Mouse (Mus musculus) embryonic facial prominence, embryonic 14.5 days (tissue): ENCODE measurements around the gene Lpcat2. TPM values are rescaled to one million over a fixed set of nuclear protein-coding genes. Genes with fewer than 3 reads are reported as not detected.
A peak's percentile ranks its signal among the peaks of the same experiment; 100 is the strongest.

Experiments
- ATAC-seq: fragments of 200-750 bp; cut with Nextera tagmentation; 2 replicates; pipeline ENCODE4 v1.8.0; 2017; ENCODE audit warnings: low read depth, moderate number of reproducible peaks, moderate TSS enrichment
- DNase-seq: peaks from one replicate; pipeline ENCODE4 v3.0.0-alpha.2; 2015; ENCODE audit warnings: low spot score
- H3K27ac ChIP-seq: fragments of 300-500 bp; sonication (generic); replicated peaks from 2 replicates; pipeline ENCODE4 v1.5.1; 2014; ENCODE audit warnings: low read depth, mild to moderate bottlenecking, low read length, moderate library complexity
- H3K27me3 ChIP-seq: fragments of 300-500 bp; sonication (generic); replicated peaks from 2 replicates; pipeline ENCODE4 v1.6.1; 2014; ENCODE audit warnings: low read length; ENCODE audit not compliant: control insufficient read depth, insufficient read depth
- H3K36me3 ChIP-seq: fragments of 300-500 bp; sonication (generic); 2 replicates; pipeline ENCODE4 v1.6.1; 2014; ENCODE audit warnings: low read length, mixed read lengths; ENCODE audit not compliant: control insufficient read depth, insufficient read depth
- H3K4me1 ChIP-seq: fragments of 300-500 bp; sonication (generic); 2 replicates; pipeline ENCODE4 v1.6.1; 2014; ENCODE audit warnings: antibody characterized with exemption, low read length; ENCODE audit not compliant: control insufficient read depth, insufficient read depth
- H3K4me2 ChIP-seq: fragments of 300-500 bp; sonication (generic); 2 replicates; pipeline ENCODE4 v1.6.1; 2014; ENCODE audit warnings: low read depth, mild to moderate bottlenecking, low read length, moderate library complexity, mixed read lengths
- H3K4me3 ChIP-seq: fragments of 300-500 bp; sonication (generic); 2 replicates; pipeline ENCODE4 v1.5.1; 2014; ENCODE audit warnings: low read depth, mild to moderate bottlenecking, low read length
- H3K9ac ChIP-seq: fragments of 300-500 bp; sonication (generic); 2 replicates; pipeline ENCODE4 v1.6.1; 2014; ENCODE audit warnings: low read depth, mild to moderate bottlenecking, low read length, moderate library complexity, mixed read lengths
- H3K9me3 ChIP-seq: fragments of 300-500 bp; sonication (generic); 2 replicates; pipeline ENCODE4 v1.6.1; 2016; ENCODE audit warnings: low read length; ENCODE audit not compliant: control insufficient read depth
- WGBS: fragments of 180-500 bp; shearing (Covaris S2); extraction: QIAGEN DNeasy Blood & Tissue Kit; methylation state at CpG from one replicate; pipeline ENCODE4 v1.1.7; 2014; 5-methylcytosine and 5-hydroxymethylcytosine counted together
- polyA plus RNA-seq: library from polyadenylated mRNA; unstranded; fragments of >200 nt; fragmentation: Nextera tagmentation; extraction: Ambion mirVana; gene quantifications from 2 replicates; pipeline ENCODE4 v1.2.1, GENCODE M21; 2014

The Lpcat2 gene
- polyA plus RNA-seq, 1 experiment from 2014 or later, result 10.2 TPM

DNA sequence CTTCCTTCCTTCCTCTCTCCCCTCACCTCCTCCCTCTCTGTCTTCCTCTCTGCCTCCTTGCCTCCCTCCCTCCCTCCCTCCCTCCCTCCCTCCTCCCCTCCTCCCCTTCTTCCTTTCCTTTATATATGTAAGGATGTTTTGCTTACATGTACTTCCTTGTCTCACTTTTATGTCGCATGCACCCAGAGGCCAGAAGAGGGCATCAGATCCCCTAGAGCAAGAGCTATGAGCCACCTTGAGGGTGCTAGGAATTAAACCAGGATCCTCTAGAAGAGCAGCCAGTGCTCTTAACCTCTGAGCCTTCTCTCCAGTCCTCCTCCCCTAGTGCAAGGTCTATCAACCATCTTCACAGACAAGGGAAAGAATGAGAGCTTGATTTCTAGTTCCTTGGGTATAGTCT lies 40.9 kb downstream of the Lpcat2 start:
- H3K4me1 ChIP-seq, result no peaks in the 10 kb centered on the region
- no peaks in the 10 kb centered on the region for H3K27me3 ChIP-seq
- H3K36me3 ChIP-seq, result no peaks in the 10 kb centered on the region
- WGBS, result 89% methylated on average over 1 of the region's 1 CpGs
- ATAC-seq, result no peak
- H3K4me3 ChIP-seq, result no peak overlapping the region
- H3K9ac ChIP-seq, result no peak overlapping the region
- H3K27ac ChIP-seq, result no peak overlapping the region; the same call in 1 of the 2 replicates
- no peak overlapping the region for H3K4me2 ChIP-seq
- no peak for DNase-seq
- H3K9me3 ChIP-seq, result no peaks in the 10 kb centered on the region

DNA sequence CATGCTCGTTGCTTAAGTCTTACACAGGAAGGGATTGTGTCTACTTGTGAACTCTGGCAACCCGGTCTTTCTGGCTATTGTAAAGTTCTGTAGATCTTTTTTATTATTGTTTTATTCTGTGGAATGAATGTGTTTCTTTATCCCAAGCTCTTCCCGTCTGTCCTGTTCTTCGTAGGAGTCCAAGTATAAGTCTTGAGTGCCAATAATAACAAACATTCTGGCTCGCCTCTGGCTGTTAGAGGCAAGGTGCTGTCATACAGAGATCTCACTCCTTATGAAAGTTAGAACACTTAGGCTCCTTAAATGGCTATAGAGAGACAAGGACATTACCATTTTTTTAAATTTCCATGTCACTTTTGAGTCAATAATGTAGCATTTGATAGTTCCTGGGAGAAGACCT lies 41.5 kb downstream of the Lpcat2 start:
- Histone ChIP-seq H3K27me3 (no peaks in the 10 kb centered on the region), H3K9me3 (no peaks in the 10 kb centered on the region), H3K4me1 (no peaks in the 10 kb centered on the region), H3K36me3 (no peaks in the 10 kb centered on the region), H3K27ac (no peak overlapping the region), H3K4me3 (no peak overlapping the region), H3K9ac (no peak overlapping the region), H3K4me2 (no peak overlapping the region)
- 64% methylated on average over 5 of the region's 5 CpGs for WGBS
- DNase-seq, result peak; percentile 79
- no peak for ATAC-seq

DNA sequence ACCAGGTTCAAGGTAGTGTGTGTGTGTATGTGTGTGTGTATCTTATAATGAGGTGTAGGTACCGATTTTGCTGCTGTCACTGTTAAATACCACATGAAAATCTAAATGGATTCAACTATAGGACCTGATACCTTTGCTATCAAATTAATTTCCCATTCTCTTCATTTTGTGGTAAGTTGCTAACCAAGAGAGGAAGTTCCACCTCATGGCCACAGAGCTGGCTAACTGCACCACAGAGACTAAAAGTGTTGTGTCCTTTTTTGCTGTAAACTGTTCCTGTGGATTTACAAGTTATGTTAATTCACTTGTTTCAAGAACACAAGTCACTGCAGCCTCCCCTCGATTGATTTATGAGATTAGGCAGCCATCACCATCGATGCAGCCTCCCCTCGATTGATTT lies 42.7 kb downstream of the Lpcat2 start:
- WGBS, result 86% methylated on average over 4 of the region's 4 CpGs
- no peaks in the 10 kb centered on the region for H3K36me3 ChIP-seq
- DNase-seq (no peak), ATAC-seq (no peak)
- no peaks in the 10 kb centered on the region for H3K4me1 ChIP-seq
- no peak overlapping the region for H3K4me2 ChIP-seq
- H3K27me3 ChIP-seq, result no peaks in the 10 kb centered on the region
- no peak overlapping the region for H3K4me3 ChIP-seq
- H3K9me3 ChIP-seq, result no peaks in the 10 kb centered on the region
- no peak overlapping the region for H3K9ac ChIP-seq
- H3K27ac ChIP-seq, result no peak overlapping the region

DNA sequence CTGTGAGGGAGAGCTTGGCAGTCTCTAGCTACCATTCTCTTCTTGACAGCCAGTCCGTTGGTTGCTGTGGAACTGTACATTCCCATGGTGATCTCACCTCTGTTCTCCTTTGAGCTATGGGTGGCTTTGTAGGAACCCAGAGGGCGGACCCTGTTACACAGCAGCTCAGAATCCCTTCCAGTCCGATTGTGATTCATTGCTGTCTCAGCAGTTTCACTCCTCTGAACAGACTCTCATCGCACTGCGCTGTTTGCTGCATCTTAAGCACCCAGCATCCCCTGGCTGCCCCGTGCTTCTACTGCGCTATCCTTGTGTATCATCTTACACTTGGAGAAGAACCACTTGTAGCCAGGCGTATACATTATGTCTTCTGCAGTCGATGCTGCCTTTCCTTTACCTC lies 44.5 kb downstream of the Lpcat2 start:
- H3K4me1 ChIP-seq, result peaks cover 6% of the 10 kb centered on the region; the same call in 1 of the 2 replicates
- no peaks in the 10 kb centered on the region for H3K27me3 ChIP-seq
- H3K36me3 ChIP-seq, result no peaks in the 10 kb centered on the region
- WGBS, result 78% methylated on average over 9 of the region's 9 CpGs
- no peak overlapping the region for H3K9ac ChIP-seq
- H3K4me2 ChIP-seq, result no peak overlapping the region
- H3K27ac ChIP-seq, result no peak overlapping the region
- no peak overlapping the region for H3K4me3 ChIP-seq
- DNase-seq (no peak), ATAC-seq (no peak)
- no peaks in the 10 kb centered on the region for H3K9me3 ChIP-seq

DNA sequence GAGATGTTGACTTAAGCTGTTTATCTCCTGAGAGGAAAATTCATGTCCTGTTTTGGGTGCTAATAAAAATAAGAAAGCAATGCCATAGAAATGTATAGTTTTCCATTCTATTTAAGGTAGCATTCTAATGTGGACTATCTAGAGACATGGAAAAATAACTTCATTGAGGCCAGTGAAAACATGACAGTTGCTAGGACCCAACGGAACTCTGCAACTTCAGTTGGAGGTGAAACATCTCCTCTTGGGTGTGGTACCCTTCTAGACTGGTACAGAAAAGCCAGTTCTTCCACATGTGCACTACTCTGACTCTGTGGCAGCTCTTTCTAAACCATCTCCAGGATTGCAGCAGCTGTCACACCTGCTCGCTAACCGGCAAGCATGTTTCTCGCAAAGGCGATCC lies 46.0 kb downstream of the Lpcat2 start, which contains the start of gene Capns2:
Capns2 (plus strand) TSS at position 301 of the 400 bp plus-strand sequence.
- H3K36me3 ChIP-seq, result no peaks in the 10 kb centered on the region
- no peak for DNase-seq
- H3K4me2 ChIP-seq, result no peak within 1 kb of the TSS
- WGBS, result 80% methylated on average over 5 of the region's 5 CpGs
- H3K9ac ChIP-seq, result no peak within 1 kb of the TSS
- H3K4me1 ChIP-seq, result peaks cover 6% of the 10 kb centered on the region; the same call in 1 of the 2 replicates
- no peak for ATAC-seq
- no peaks in the 10 kb centered on the region for H3K9me3 ChIP-seq
- no peaks in the 10 kb centered on the region for H3K27me3 ChIP-seq
- H3K4me3 ChIP-seq, result no peak within 1 kb of the TSS
- no peak within 1 kb of the TSS for H3K27ac ChIP-seq

DNA sequence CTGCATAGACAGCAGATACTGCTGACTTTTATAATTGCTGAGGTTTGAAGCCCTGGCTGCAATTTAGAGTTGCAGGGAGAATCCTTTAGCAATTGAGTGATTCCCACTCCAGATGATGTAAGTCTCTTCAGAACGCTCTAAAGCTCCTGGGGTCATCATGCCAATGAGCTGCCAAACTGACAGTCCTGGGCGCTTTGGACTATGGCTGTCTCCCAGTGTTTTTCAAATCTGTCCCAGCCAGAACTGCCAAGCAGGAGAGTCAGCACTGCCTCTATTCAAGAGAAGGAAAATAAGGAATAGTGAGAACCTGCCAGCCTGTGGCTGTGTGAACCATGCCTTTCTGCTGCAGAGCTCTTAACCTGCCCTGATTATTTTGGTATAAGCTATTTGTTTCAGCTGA lies 47.8 kb downstream of the Lpcat2 start:
- no peak overlapping the region for H3K4me3 ChIP-seq
- peak overlapping the region; percentile 55 for H3K27ac ChIP-seq

DNA sequence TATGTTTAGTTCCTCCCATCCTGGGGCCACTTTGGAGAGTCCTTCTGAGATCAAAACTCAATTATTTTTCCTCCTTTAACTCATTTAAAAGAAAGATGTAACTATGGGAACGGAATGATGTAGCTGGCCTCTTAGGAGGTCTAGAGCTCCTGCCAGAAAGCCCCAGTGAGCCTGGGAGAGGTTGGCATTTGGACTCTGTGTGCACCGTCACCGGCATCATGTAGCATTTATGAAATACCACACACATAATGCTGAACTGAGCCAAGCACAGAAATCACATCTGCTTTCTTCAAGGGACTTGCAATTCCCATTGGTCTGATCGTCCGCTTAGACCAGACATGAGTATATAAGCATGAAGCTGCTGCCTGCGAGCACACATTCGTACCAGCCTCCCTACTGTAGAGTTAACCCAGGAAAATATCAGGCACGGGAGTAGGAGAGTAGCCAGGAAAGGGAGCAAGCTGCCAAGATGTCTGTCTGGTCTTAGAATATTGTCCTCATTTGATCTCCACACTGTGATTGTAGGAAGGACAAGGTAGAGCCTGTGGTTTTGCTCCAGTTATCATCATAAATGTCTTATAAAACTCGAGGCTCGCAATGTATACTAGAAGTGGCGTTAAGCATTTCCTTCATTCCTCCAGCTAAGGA lies 48.5 kb downstream of the Lpcat2 start:
- peak overlapping the region; percentile 55 for H3K27ac ChIP-seq
- H3K4me3 ChIP-seq, result no peak overlapping the region
- WGBS, result 73% methylated on average over 11 of the region's 11 CpGs
- H3K4me1 ChIP-seq, result peaks cover 6% of the 10 kb centered on the region; the same call in 1 of the 2 replicates
- ATAC-seq, result peak; percentile 67
- no peaks in the 10 kb centered on the region for H3K27me3 ChIP-seq
- H3K9ac ChIP-seq, result no peak overlapping the region
- DNase-seq, result peak; percentile 64
- no peak overlapping the region for H3K4me2 ChIP-seq
- no peaks in the 10 kb centered on the region for H3K9me3 ChIP-seq
- no peaks in the 10 kb centered on the region for H3K36me3 ChIP-seq

More for the DNA sequence above, 47.8 kb downstream of the Lpcat2 start:
- H3K27me3 ChIP-seq, result no peaks in the 10 kb centered on the region
- no peak overlapping the region for H3K9ac ChIP-seq
- no peaks in the 10 kb centered on the region for H3K36me3 ChIP-seq
- no peak overlapping the region for H3K4me2 ChIP-seq
- no peak for DNase-seq
- no peaks in the 10 kb centered on the region for H3K9me3 ChIP-seq
- no peak for ATAC-seq
- peaks cover 6% of the 10 kb centered on the region; the same call in 1 of the 2 replicates for H3K4me1 ChIP-seq
- WGBS, result 80% methylated on average over 2 of the region's 2 CpGs

DNA sequence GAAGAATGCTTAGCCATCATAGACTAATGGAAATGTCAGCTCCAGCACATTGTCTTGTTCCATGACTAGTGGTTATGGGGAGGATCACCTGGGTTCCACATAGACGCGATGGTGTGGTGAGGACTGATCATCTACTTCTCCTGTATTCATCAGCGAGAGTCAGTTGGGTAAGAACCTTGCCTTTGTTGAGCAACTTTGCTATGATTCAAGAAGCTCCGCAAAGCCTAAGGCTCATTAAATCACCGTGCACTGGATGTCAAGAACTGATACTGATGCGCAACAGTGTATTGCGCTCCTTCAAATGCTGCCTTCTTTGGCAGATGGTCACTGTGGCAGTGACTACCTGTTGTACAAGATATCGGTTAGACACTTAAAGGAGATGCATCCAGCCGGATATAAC lies 51.4 kb downstream of the Lpcat2 start:
- Histone ChIP-seq H3K9ac (no peak overlapping the region), H3K9me3 (no peaks in the 10 kb centered on the region), H3K4me2 (no peak overlapping the region), H3K36me3 (no peaks in the 10 kb centered on the region), H3K27me3 (no peaks in the 10 kb centered on the region), H3K27ac (no peak overlapping the region), H3K4me1 (peaks cover 6% of the 10 kb centered on the region; the same call in 1 of the 2 replicates), H3K4me3 (no peak overlapping the region)
- WGBS, result 94% methylated on average over 9 of the region's 9 CpGs
- ATAC-seq (no peak), DNase-seq (no peak)

DNA sequence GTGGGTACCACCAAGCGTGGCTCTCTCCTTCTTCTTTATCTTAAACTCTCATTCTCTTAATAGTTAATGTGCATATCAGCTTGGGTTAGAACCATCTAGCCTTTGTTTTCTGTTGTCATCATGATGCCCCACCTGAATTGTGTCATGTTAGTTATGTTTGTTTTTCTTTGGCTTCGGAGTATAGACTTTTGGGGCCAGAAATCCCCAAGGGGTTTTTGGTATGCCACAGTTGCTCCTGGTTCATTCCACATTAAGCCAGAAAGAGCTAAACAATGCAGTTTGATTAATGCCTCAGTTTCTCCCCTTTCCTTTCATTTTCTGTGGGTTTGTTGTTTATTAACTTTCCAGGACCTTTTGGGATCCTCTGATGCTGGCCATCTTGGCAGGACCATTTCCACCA lies 53.3 kb downstream of the Lpcat2 start:
- WGBS, result 74% methylated on average over 2 of the region's 2 CpGs
- Histone ChIP-seq H3K4me1 (0 out of 2 replicates have a peak, but pooled peaks cover 6% of the 10 kb centered on the region), H3K9ac (no peak overlapping the region), H3K9me3 (no peaks in the 10 kb centered on the region), H3K27me3 (no peaks in the 10 kb centered on the region), H3K4me2 (no peak overlapping the region), H3K27ac (no peak overlapping the region), H3K36me3 (no peaks in the 10 kb centered on the region), H3K4me3 (no peak overlapping the region)
- no peak for ATAC-seq
- DNase-seq, result no peak
